18 mouse cellular contexts compared by ENCODE assay signal in genomic region chr10:92076754-92077153, GRCm38 (mm10).
DNase-seq lines count a peak whose midpoint lies in the region; ATAC-seq lines count a peak whose summit lies in the region.
"Had no signal": no experiment of that assay in that cellular context is flagged by ENCODE, and none has a peak within 500 bp of the region (broad histone marks: within the 10 kb centered on the region; RNA-seq: fewer than 3 reads in every experiment).

No protein-coding gene starts in this region.

- H3K36me3 ChIP-seq in hindbrain, embryonic 12.5 days: peaks cover 2% of the 10 kb centered on the region
- H3K36me3 ChIP-seq in midbrain, embryonic 13.5 days: peaks cover 20% of the 10 kb centered on the region
- H3K36me3 ChIP-seq: embryonic facial prominence, embryonic 12.5 days; limb, embryonic 13.5 days; liver, embryonic 15.5 days had no signal

- H3K4me3 ChIP-seq in hindbrain, embryonic 12.5 days: no peak overlapping the region
- H3K4me3 ChIP-seq in midbrain, embryonic 13.5 days (replicated peaks): no peak overlapping the region
- H3K4me3 ChIP-seq: embryonic facial prominence, embryonic 12.5 days; gastrocnemius, adult 2 months; layer of hippocampus, adult 2 months; limb, embryonic 13.5 days; liver, embryonic 15.5 days had no signal

- peak overlapping the region; percentile 82 for H3K27ac ChIP-seq in hindbrain, embryonic 12.5 days
- peak overlapping the region; percentile 90 for H3K27ac ChIP-seq in midbrain, embryonic 13.5 days
- H3K27ac ChIP-seq: embryonic facial prominence, embryonic 12.5 days; gastrocnemius, adult 2 months; kidney, postnatal 0 days; layer of hippocampus, adult 2 months; limb, embryonic 13.5 days; liver, embryonic 15.5 days had no signal

- no peaks in the 10 kb centered on the region for H3K9me3 ChIP-seq in hindbrain, embryonic 12.5 days (replicated peaks)
- no peaks in the 10 kb centered on the region for H3K9me3 ChIP-seq in midbrain, embryonic 13.5 days
- H3K9me3 ChIP-seq: embryonic facial prominence, embryonic 12.5 days; limb, embryonic 13.5 days; liver, embryonic 15.5 days had no signal

- DNase-seq in embryo, embryonic 11 days: peak; percentile 5
- no peak for DNase-seq in embryo, embryonic 10.5 days (ENCODE audit: low spot score)
- DNase-seq in retina, embryonic 14.5 days (ENCODE audit: low spot score): peak; percentile 21
- DNase-seq in ovary, postnatal 10 days (ENCODE audit: low spot score): no peak
- DNase-seq in frontal cortex, adult 2 months (ENCODE audit: extremely low spot score in 1 of 2, low spot score in 1 of 2): no peak
- DNase-seq in thymus, postnatal 0 days (ENCODE audit: low spot score): no peak
- DNase-seq: adrenal gland, postnatal 36 days; cerebellum, postnatal 36 days; gastrocnemius, adult 2 months; heart, adult 18-20 months had no signal

- H3K9ac ChIP-seq in hindbrain, embryonic 12.5 days: no peak overlapping the region
- no peak overlapping the region for H3K9ac ChIP-seq in midbrain, embryonic 13.5 days (replicated peaks)
- H3K9ac ChIP-seq: embryonic facial prominence, embryonic 12.5 days; limb, embryonic 13.5 days; liver, embryonic 15.5 days had no signal

- H3K4me2 ChIP-seq in hindbrain, embryonic 12.5 days (replicated peaks): no peak overlapping the region
- no peak overlapping the region for H3K4me2 ChIP-seq in midbrain, embryonic 13.5 days (replicated peaks)
- H3K4me2 ChIP-seq: embryonic facial prominence, embryonic 12.5 days; limb, embryonic 13.5 days; liver, embryonic 15.5 days had no signal

- peak; percentile 61 for ATAC-seq in hindbrain, embryonic 12.5 days (ENCODE audit: low FRiP score)
- ATAC-seq in midbrain, embryonic 13.5 days: peak; percentile 57

- WGBS in hindbrain, embryonic 12.5 days: 32% methylated on average over 2 of the region's 3 CpGs
- 13% methylated on average over 3 of the region's 3 CpGs for WGBS in midbrain, embryonic 13.5 days

- H3K27me3 ChIP-seq in hindbrain, embryonic 12.5 days: no peaks in the 10 kb centered on the region
- H3K27me3 ChIP-seq in midbrain, embryonic 13.5 days: no peaks in the 10 kb centered on the region
- H3K27me3 ChIP-seq: CH12.LX; embryonic facial prominence, embryonic 12.5 days; limb, embryonic 13.5 days; liver, embryonic 15.5 days had no signal

- peaks cover 49% of the 10 kb centered on the region for H3K4me1 ChIP-seq in hindbrain, embryonic 12.5 days
- H3K4me1 ChIP-seq in midbrain, embryonic 13.5 days (replicated peaks): peaks cover 82% of the 10 kb centered on the region
- H3K4me1 ChIP-seq: liver, embryonic 15.5 days had no signal

Comparison
In these comparisons a context has a peak if more than half of its experiments do, and no peak if none do; other contexts are left out.
1. DNase-seq: peak in embryo, embryonic 11 days (single experiment) and retina, embryonic 14.5 days (single experiment); none in embryo, embryonic 10.5 days (single experiment), ovary, postnatal 10 days (single experiment), frontal cortex, adult 2 months (0 of 2) and thymus, postnatal 0 days (single experiment).